Mouse (Mus musculus): ENCODE measurements around the gene Ccser1.

- TF ChIP-seq CTCF (IDR thresholded peaks at IDR 0.05; ENCODE audit: borderline replicate concordance, insufficient read depth, low read length) (no peak), POLR2A (IDR thresholded peaks at IDR 0.05; ENCODE audit: low read depth, low read length) (no peak)
Measured at GRCm38 (mm10) chr6:61176126-61176525, 4.0 kb upstream of the Ccser1 start.

Measured in embryonic fibroblast, embryonic 13.5 days (primary cell).